Mouse (Mus musculus) CH12.LX (cell line): ENCODE results near the gene Tspan4. TPM values are rescaled to one million over a fixed set of nuclear protein-coding genes. Genes with fewer than 3 reads are reported as not detected.

ENCODE experiments used
- DNase-seq: peaks from one replicate; pipeline ENCODE4 v3.0.0-alpha.2; 2013; ENCODE audit errors: extremely low read depth
- H3K27ac ChIP-seq: 2 replicates; pipeline ENCODE4 v1.5.1; 2012; ENCODE audit warnings: low read depth, mild to moderate bottlenecking, control low read depth, moderate library complexity; ENCODE audit not compliant: insufficient read depth
- H3K27me3 ChIP-seq: replicated peaks from 2 replicates; pipeline ENCODE3; 2012; ENCODE audit warnings: inconsistent platforms
- H3K36me3 ChIP-seq, 2 experiments: replicated peaks in 1 of 2; 2 replicates each; pipeline versions ENCODE3 to v1.6.1; 2012; ENCODE audit warnings: inconsistent platforms in 1 of 2, low read length in 1 of 2, mild to moderate bottlenecking in 1 of 2, mixed read lengths in 1 of 2, moderate library complexity in 1 of 2; ENCODE audit not compliant: control insufficient read depth in 1 of 2, insufficient read depth in 1 of 2
- H3K4me1 ChIP-seq, 2 experiments: 2 replicates each; pipeline ENCODE4 v1.6.1; 2012; ENCODE audit warnings: inconsistent platforms in 1 of 2, moderate library complexity in 1 of 2; ENCODE audit not compliant: insufficient read depth in 2 of 2, control insufficient read depth in 1 of 2
- H3K4me2 ChIP-seq: 2 replicates; pipeline ENCODE4 v1.6.1; 2012; ENCODE audit warnings: low read depth, mild to moderate bottlenecking, control low read depth; ENCODE audit not compliant: poor library complexity, insufficient read depth, severe bottlenecking
- H3K4me3 ChIP-seq, 3 experiments: fragments of 150-350 bp in 1 of 3; sonication (generic) in 1 of 3; replicated peaks in 1 of 3; 2 replicates each; pipeline versions ENCODE3 to v1.5.1; 2011 to 2012; ENCODE audit warnings: low read depth in 2 of 3, low read length in 2 of 3, mild to moderate bottlenecking in 2 of 3, moderate library complexity in 2 of 3, control low read depth in 1 of 3, improper control_type of control experiment in 1 of 3, inconsistent platforms in 1 of 3, mixed read lengths in 1 of 3; ENCODE audit not compliant: poor library complexity in 1 of 3
- H3K79me2 ChIP-seq: replicated peaks from 2 replicates; pipeline ENCODE4 v1.6.1; 2012; ENCODE audit warnings: mild to moderate bottlenecking, moderate library complexity; ENCODE audit not compliant: control insufficient read depth, poor library complexity, insufficient read depth, severe bottlenecking; ENCODE audit errors: extremely low read depth
- H3K9ac ChIP-seq: 2 replicates; pipeline ENCODE4 v1.6.1; 2012; ENCODE audit warnings: low read depth, mild to moderate bottlenecking, control low read depth, moderate library complexity; ENCODE audit not compliant: insufficient read depth
- H3K9me3 ChIP-seq: replicated peaks from 2 replicates; pipeline ENCODE3; 2012; ENCODE audit warnings: low read length, inconsistent platforms, mixed read lengths
- BHLHE40 ChIP-seq: IDR thresholded peaks from 2 replicates; pipeline ENCODE4 v1.6.1; 2011; ENCODE audit warnings: mild to moderate bottlenecking, low read depth, low read length, improper control_type of control experiment
- CHD2 ChIP-seq: IDR thresholded peaks from 2 replicates; pipeline ENCODE4 v1.6.1; 2011; ENCODE audit warnings: low read length, improper control_type of control experiment
- CTCF ChIP-seq, 2 experiments: IDR thresholded peaks in 1 of 2; conservative IDR thresholded peaks in 1 of 2; 2 replicates each; pipeline ENCODE4 v1.5.1; 2011 to 2012; ENCODE audit warnings: low read depth in 2 of 2, low read length in 2 of 2, improper control_type of control experiment in 1 of 2, inconsistent platforms in 1 of 2, mild to moderate bottlenecking in 1 of 2, moderate library complexity in 1 of 2
- E2F4 ChIP-seq: IDR thresholded peaks from 2 replicates; pipeline ENCODE4 v1.6.1; 2011; ENCODE audit warnings: low read depth, low read length, improper control_type of control experiment; ENCODE audit not compliant: insufficient replicate concordance
- ETS1 ChIP-seq: conservative IDR thresholded peaks from 2 replicates; pipeline ENCODE4 v1.6.1; 2012; ENCODE audit warnings: low read depth, mild to moderate bottlenecking, inconsistent platforms, low read length, improper control_type of control experiment, moderate library complexity
- GABPA ChIP-seq: IDR thresholded peaks from 2 replicates; pipeline ENCODE4 v1.6.1; 2012; ENCODE audit warnings: low read depth, low read length, improper control_type of control experiment, inconsistent platforms; ENCODE audit not compliant: insufficient replicate concordance
- HCFC1 ChIP-seq: IDR thresholded peaks from 2 replicates; pipeline ENCODE4 v1.6.1; 2012; ENCODE audit warnings: low read depth, mild to moderate bottlenecking, inconsistent platforms, low read length, improper control_type of control experiment
- JUND ChIP-seq: conservative IDR thresholded peaks from 2 replicates; pipeline ENCODE4 v1.6.1; 2011; ENCODE audit warnings: low read depth, low read length, improper control_type of control experiment
- KAT2A ChIP-seq: IDR thresholded peaks from 2 replicates; pipeline ENCODE4 v1.6.1; 2012; ENCODE audit warnings: low read length, improper control_type of control experiment, inconsistent platforms; ENCODE audit not compliant: insufficient replicate concordance
- MAFK ChIP-seq: IDR thresholded peaks from 2 replicates; pipeline ENCODE4 v1.6.1; 2011; ENCODE audit warnings: low read length, improper control_type of control experiment; ENCODE audit not compliant: insufficient replicate concordance
- MAZ ChIP-seq: IDR thresholded peaks from 2 replicates; pipeline ENCODE4 v1.6.1; 2012; ENCODE audit warnings: low read depth, mild to moderate bottlenecking, inconsistent platforms, low read length, improper control_type of control experiment, moderate library complexity
- MEF2A ChIP-seq: IDR thresholded peaks from 2 replicates; pipeline ENCODE4 v1.6.1; 2014; ENCODE audit warnings: low read depth, mild to moderate bottlenecking, inconsistent platforms, low read length, improper control_type of control experiment, borderline replicate concordance
- MYC ChIP-seq: IDR thresholded peaks from 2 replicates; pipeline ENCODE4 v1.6.1; 2011; ENCODE audit warnings: low read depth, mild to moderate bottlenecking, improper control_type of control experiment, low read length
- NELFE ChIP-seq: IDR thresholded peaks from 2 replicates; pipeline ENCODE4 v1.6.1; 2011; ENCODE audit warnings: low read depth, low read length, improper control_type of control experiment
- POLR2A ChIP-seq: IDR thresholded peaks from 2 replicates; pipeline ENCODE4 v1.6.1; 2011; ENCODE audit warnings: low read depth, mild to moderate bottlenecking, improper control_type of control experiment, low read length
- POLR2AphosphoS2 ChIP-seq: IDR thresholded peaks from 2 replicates; pipeline ENCODE4 v1.6.1; 2011; ENCODE audit warnings: low read depth, low read length, improper control_type of control experiment
- RAD21 ChIP-seq: IDR thresholded peaks from 2 replicates; pipeline ENCODE4 v1.6.1; 2011; ENCODE audit warnings: low read depth, mild to moderate bottlenecking, low read length, improper control_type of control experiment, moderate library complexity
- RCOR1 ChIP-seq: conservative IDR thresholded peaks from 2 replicates; pipeline ENCODE4 v1.6.1; 2012; ENCODE audit warnings: low read depth, mild to moderate bottlenecking, inconsistent platforms, low read length, improper control_type of control experiment
- SIN3A ChIP-seq: IDR thresholded peaks from 2 replicates; pipeline ENCODE4 v1.6.1; 2012; ENCODE audit warnings: low read length, improper control_type of control experiment, inconsistent platforms
- USF1 ChIP-seq: IDR thresholded peaks from 2 replicates; pipeline ENCODE4 v1.6.1; 2014; ENCODE audit warnings: low read depth, mild to moderate bottlenecking, inconsistent platforms, low read length, improper control_type of control experiment
- USF2 ChIP-seq: conservative IDR thresholded peaks from 2 replicates; pipeline ENCODE4 v1.6.1; 2011; ENCODE audit warnings: low read depth, low read length, improper control_type of control experiment
- ZC3H11A ChIP-seq: IDR thresholded peaks from 2 replicates; pipeline ENCODE4 v1.6.1; 2012; ENCODE audit warnings: low read depth, mild to moderate bottlenecking, inconsistent platforms, low read length, improper control_type of control experiment
- ZKSCAN1 ChIP-seq: IDR thresholded peaks from 2 replicates; pipeline ENCODE4 v1.6.1; 2012; ENCODE audit warnings: low read depth, inconsistent platforms, low read length, improper control_type of control experiment, borderline replicate concordance
- ZMIZ1 ChIP-seq: IDR thresholded peaks from 2 replicates; pipeline ENCODE4 v1.6.1; 2012; ENCODE audit warnings: low read depth, mild to moderate bottlenecking, inconsistent platforms, low read length, improper control_type of control experiment
- dilution Hi-C: fragments of 300-500 bp; cut with MboI; formaldehyde crosslinking; loops from 2 replicates; pipeline ENCODE4 v1.14.3; 2020; ENCODE audit warnings: low sequenced_read_pairs; ENCODE audit not compliant: extremely low pct_unique_long_range_greater_than_20kb, extremely low pct_ligation_motif_present
- in situ Hi-C: fragments of 300-500 bp; cut with MboI; formaldehyde crosslinking; loops from 3 replicates; pipeline ENCODE4 v1.14.3; 2019; ENCODE audit warnings: low sequenced_read_pairs, low pct_ligation_motif_present, low pct_unique_long_range_greater_than_20kb, mixed read lengths
- polyA plus RNA-seq: library from polyadenylated mRNA; unstranded; fragments of >175 nt; gene quantifications from 2 replicates; pipeline ENCODE4 v1.2.1, GENCODE M21; 2012; ENCODE audit warnings: low read depth; ENCODE audit not compliant: insufficient read length
- total RNA-seq, 2 experiments: library from RNA; depleted of rRNA; stranded (reverse); fragments of 300-350 nt in 1 of 2; fragments of >200 nt in 1 of 2; gene quantifications; 2 replicates each; pipeline ENCODE4 v1.2.3; 2012 to 2014

The Tspan4 gene
- total and polyA plus RNA-seq, 3 experiments, result 21.2 to 28.9 (median 28.4) TPM

GRCm38 (mm10) chr7:141447110-141447991 lies 27.7 kb upstream of the Tspan4 start, which contains the start of gene Rplp2 (continued):
- TF ChIP-seq CTCF (conservative IDR thresholded peaks at IDR 0.05 in 1 of 2, IDR thresholded peaks at IDR 0.05 in 1 of 2; ENCODE audit: low read depth in 2 of 2, low read length in 2 of 2), result no peak
- TF ChIP-seq USF2, result 0 out of 2 replicates have a peak, but pooled peaks have one; percentile 15
- peak; percentile 93 for TF ChIP-seq POLR2A
- peak; percentile 95 for TF ChIP-seq HCFC1
- peak; percentile 93 for TF ChIP-seq SIN3A
- TF ChIP-seq MAFK, result no peak
- no peak for TF ChIP-seq E2F4
- peak; percentile 99 for TF ChIP-seq MYC
- no peak for TF ChIP-seq MEF2A
- no peak for TF ChIP-seq ZC3H11A
- TF ChIP-seq GABPA, result no peak; the same call in 1 of the 2 replicates
- TF ChIP-seq, all 38 proteins: peak for 19

GRCm38 (mm10) chr7:141451928-141452327 lies 23.1 kb upstream of the Tspan4 start:
- no peak for DNase-seq
- H3K36me3 ChIP-seq, result peaks cover 33 to 43% of the 10 kb centered on the region in 2 experiments
- H3K27me3 ChIP-seq, result no peaks in the 10 kb centered on the region
- peaks cover 14 to 51% of the 10 kb centered on the region in 2 experiments for H3K4me1 ChIP-seq
- no peak overlapping the region for H3K27ac ChIP-seq
- dilution Hi-C loops (no loop called here), in situ Hi-C loops (loop anchor here (5.0 kb wide), 1 partner anchor 40 kb away; the partner anchor contains the start of gene Gatd1)
- TF ChIP-seq ETS1 (no peak), POLR2A (peak; percentile 51; the same call in 1 of the 2 replicates), CHD2 (peak; percentile 6; the same call in 1 of the 2 replicates), NELFE (no peak; the same call in 1 of the 2 replicates), MAFK (0 out of 2 replicates have a peak, but pooled peaks have one; percentile 5), RCOR1 (peak; percentile 70; the same call in 1 of the 2 replicates), ZMIZ1 (peak; percentile 48; the same call in 1 of the 2 replicates)
- H3K9ac ChIP-seq, result no peak overlapping the region
- H3K9me3 ChIP-seq, result no peaks in the 10 kb centered on the region
- peaks cover 20% of the 10 kb centered on the region for H3K79me2 ChIP-seq
- no peak overlapping the region for H3K4me2 ChIP-seq
- H3K4me3 ChIP-seq, result no peak overlapping the region

GRCm38 (mm10) chr7:141453636-141454035 lies 21.4 kb upstream of the Tspan4 start:
- DNase-seq, result no peak
- Histone ChIP-seq H3K27me3 (no peaks in the 10 kb centered on the region), H3K4me3 (no peak overlapping the region), H3K9me3 (no peaks in the 10 kb centered on the region), H3K79me2 (peaks cover 9% of the 10 kb centered on the region), H3K36me3 (peaks cover 40 to 53% of the 10 kb centered on the region in 2 experiments), H3K27ac (no peak overlapping the region), H3K4me1 (peaks cover 12 to 49% of the 10 kb centered on the region in 2 experiments), H3K4me2 (no peak overlapping the region), H3K9ac (no peak overlapping the region)
- dilution Hi-C loops (no loop called here), in situ Hi-C loops (loop anchor here (5.0 kb wide), 1 partner anchor 41 kb away; the partner anchor contains the start of gene Gatd1)
- TF ChIP-seq CHD2 (no peak), KAT2A (no peak), ZKSCAN1 (no peak), JUND (no peak), ZC3H11A (no peak), BHLHE40 (no peak), USF1 (no peak), MEF2A (no peak), POLR2AphosphoS2 (no peak), MAFK (no peak), MYC (no peak), RAD21 (no peak), SIN3A (no peak), MAZ (no peak)
